Mouse (Mus musculus) cerebellum, postnatal 25 days (tissue): Measurements from ENCODE around the gene Snap91.

ENCODE experiments used
- DNase-seq, 2 experiments: peaks; one replicate each; pipeline ENCODE4 v3.0.0; 2021; ENCODE audit warnings: mixed read lengths in 2 of 2

Snap91 gene

DNA sequence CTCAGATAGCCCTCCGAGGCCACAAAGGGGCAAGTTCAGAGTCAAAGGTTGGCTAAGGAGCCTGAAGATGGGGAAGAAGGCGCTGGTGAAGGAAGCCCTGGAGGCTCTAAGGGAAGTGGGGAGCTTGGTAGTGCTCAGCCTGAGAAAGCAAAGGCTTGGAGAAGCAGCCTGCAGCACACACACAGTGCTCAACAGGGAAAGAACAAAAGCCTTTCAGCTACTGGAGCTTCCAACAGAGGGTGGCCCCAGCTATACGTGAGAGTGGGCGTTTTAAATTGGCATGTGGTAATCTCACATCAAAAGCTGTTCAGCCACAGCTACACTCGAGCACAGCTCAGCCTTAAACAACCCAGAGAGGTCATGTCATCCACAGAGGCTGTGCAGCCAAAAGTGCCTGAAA, 67.1 kb downstream of the Snap91 start:
- DNase-seq: no peak

DNA sequence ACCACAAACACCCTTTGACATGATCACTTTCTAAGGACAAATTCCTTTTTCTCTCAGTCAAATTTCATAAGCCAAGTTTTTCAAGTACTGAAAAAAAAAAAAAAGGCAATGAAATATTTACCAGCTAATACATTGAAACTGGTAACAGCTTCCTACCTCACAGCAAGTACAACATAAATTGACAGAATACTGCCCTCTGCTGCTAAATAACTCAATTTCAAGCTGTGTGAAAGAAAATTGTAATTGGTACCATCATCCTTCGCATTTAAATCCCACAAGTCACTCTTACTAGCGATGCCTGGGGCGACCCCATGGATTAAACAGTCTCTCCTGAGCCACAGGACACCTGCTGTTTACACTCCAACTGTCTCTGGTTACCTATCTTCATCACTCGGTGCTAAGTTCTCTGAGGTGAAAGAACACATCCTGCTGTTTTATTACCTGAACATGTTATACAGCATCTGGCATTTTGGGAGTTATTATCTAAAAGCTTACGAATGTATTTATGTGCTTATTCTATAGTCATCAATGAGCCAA, 69.7 kb downstream of the Snap91 start:
- DNase-seq: no peak

DNA sequence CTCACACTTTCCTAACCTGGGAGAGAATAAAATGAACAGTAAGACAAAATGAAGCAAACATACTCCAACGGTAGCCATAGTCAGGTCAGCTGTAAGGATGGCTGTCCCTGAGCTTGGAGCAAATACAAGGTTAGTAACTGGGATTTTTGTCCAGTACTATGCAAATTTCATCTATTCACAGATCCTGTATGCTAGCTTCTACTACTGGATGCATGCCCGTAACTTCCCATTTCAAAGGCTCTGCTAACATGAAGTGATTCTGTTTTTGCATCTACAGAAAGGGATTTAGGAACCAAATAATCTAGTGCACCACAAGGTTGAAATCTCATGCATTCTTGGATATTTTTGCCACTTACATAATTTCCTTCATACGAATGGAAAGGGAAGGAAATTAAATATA, 70.2 kb downstream of the Snap91 start:
- DNase-seq: no peak

DNA sequence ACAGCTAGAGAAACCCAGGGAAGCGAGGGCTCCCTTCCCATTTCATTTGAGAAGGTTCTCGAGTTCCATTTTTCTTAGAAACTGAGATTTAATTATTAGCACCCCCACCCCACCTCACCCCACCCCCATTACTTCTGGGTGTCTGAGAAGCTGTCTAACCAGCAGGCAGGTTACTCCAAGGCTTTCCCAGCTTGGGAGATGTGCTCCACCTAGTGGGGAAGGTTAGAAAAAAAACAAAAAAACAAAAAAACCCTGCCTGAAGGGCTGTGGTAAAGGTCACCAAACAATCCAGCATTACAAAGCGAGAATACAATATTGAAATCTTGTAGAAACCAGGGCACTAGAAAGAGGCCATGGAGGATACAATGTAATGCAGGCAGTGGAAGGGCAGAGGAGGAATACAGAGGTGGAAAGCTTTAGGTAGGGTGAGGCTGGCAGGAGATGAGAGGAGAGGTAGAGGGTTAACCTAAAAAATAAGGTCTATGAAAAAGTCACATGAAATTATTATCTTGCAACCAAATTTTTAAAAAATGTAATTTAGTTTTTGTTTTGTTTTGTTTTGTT, 79.8 kb downstream of the Snap91 start:
- peak; percentile 43 to 49 for DNase-seq

DNA sequence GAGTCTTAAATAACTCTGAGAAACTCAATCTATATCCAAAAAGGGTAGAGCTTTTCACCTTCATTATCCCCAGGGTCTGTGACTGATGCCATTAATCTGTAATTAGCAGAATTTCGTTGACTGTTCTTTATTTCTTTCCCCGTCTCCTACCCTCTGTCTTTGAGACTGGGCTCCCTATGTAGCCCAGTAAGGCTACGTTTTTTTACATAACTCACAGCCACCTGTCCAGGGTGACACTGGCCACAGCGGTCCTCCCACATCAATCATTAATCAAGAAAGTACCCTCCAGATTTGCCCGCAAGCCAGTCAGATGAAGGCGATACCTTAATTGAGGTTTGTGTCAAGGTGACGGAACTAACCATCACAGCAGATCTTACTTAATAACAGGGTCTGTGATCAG, 81.4 kb downstream of the Snap91 start:
- no peak for DNase-seq

DNA sequence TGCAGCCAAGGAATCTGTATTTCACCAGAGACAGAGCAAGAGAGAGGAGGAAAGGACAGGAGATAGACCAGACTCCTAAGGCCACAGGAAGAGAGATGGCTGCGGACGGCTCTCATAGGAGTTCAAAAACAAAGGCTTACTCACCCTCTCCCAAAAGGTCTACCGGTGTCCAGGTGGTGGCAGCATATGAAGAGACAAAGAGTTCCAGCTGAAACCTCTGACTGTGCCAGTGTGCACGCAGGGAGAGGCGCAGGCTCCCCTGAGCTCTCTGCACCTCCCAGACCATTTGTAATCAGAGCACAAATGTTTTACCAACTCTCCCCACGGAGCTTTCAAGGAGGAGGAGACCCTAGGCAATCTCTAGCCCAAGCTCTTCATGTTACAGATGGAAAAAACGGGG, 81.8 kb downstream of the Snap91 start:
- peak; percentile 32 to 48 for DNase-seq

DNA sequence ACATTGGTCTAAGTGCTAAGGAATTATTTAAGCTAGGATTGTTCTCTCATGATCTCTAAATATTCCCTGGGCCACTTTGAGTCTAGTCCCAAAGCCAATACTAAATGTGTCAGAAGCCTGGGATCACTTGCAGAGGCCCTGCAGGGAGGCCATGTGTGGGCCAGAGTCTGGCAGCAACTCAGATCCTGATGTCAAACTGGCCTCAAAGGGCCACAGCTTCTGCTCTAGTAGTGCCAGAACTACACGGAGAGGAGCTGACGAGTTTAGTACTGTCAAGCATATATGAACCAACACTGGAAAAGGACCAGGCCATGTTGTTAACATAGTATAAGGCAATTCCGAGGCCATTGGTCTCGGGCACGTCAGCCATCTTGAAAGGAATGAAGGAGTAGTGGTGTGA, 82.3 kb downstream of the Snap91 start:
- peak; percentile 64 to 66 for DNase-seq

DNA sequence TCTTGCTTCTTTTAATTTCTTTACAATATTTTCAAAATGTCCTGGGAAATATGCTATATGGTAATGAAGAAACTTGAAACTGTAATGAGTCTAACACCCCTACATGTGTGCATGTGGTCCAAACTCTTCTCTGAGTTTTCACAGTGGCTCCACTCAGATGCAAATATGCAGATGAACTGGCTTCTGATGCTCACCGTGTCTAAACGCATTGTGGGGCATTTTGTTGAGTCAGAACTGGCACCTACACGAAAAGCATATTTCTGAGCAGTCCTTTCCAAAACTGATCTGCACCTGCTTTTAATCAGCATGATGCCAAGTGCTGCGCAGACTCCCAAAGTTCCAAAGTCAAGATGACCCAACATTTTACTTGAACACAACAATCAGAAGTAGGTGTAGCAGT, 82.9 kb downstream of the Snap91 start:
- no peak for DNase-seq

DNA sequence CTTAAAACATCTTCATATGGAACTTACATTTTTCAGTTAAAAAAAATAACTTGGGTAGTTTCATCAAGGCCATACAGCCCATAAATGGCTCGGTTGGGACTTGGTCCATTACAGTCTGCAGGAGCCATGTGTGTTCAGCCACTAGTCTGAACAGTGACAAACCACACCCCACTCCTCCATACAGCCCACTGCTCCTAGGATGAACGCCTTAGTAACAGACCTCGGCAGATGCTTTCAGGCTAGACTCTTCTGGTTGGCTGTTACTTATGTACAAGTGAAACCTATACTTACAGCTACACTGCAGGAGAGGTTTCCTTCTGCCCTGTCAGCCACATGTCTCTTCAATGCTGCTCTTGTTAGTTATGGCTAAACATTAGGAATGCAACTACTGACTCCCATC, 85.2 kb downstream of the Snap91 start:
- DNase-seq: no peak

DNA sequence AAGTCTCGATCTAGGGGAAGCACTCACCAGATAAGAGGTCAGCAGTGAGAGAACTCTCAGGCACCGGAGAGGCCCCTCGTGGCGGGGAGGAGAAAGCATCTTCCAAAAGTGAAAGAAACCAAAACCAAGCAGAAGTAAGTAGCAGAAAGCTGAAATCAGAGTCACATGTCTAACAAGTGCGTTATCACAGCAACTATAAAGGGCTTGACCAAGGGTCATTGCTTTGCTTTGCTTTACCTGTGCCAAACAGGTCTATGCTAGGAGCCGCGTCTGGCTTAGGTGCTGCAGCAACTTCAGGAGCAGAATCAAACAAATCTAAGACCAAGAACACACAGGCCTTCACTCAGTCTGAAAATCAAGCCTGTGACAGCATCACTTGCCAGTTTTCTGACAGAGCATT, 88.5 kb downstream of the Snap91 start:
- DNase-seq: no peak

DNA sequence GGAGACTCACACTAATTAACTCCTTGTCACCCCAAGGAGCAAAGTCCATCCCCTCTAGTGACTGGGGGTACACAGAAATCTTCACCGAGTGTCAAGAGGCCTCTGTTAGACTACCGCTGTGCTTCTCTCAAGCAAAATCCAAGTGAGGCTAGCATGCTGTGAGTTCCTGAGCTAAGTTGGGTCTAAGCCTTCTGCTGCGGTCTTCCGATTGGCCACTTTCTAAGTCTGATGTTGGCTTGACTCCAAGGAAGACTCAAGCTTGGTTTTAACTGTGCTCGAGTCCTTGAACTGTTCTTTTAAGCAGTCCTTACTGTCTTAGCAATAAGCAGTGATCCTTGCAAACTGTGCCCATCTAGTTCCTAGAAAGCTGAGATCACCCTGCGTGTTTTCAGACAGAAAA, 91.3 kb downstream of the Snap91 start:
- no peak for DNase-seq

DNA sequence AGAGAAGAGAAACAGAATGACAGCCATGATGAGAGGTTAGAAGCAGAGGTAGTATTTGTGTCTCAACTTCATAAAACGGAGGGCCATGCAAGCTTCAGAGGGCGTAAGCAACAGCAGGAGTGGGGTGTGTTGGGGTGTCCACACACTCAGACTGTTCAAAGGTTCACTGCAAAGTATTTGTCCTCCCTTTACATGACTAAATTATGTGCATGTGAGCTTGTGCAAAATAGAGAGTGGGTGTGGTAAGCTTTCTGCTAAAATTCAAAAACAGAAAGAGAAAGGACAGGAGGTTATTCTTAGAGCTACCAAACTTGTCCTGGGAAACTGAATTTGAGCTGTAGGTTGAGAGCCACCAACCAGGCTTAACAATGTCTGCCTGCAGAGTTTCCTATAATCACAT, 97.6 kb downstream of the Snap91 start:
- DNase-seq: no peak

DNA sequence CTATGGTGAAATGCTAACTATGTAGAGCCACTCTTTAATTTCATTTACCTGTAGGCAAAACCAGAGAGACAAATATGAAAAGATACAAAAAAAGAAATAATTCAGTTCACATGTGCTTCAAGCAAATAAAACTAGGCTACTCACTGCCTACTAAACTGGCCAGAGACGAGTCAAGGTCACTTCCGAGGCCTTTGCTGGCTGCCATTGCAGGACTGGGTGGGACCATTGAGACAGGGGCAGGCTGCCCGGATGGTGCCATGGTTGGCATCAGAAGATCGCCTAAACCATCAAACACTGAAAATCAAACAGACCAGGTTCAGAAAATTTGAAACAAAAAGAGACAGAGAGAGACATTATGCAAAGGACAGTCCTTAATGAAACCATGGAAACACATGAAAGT, 99.0 kb downstream of the Snap91 start:
- no peak for DNase-seq

DNA sequence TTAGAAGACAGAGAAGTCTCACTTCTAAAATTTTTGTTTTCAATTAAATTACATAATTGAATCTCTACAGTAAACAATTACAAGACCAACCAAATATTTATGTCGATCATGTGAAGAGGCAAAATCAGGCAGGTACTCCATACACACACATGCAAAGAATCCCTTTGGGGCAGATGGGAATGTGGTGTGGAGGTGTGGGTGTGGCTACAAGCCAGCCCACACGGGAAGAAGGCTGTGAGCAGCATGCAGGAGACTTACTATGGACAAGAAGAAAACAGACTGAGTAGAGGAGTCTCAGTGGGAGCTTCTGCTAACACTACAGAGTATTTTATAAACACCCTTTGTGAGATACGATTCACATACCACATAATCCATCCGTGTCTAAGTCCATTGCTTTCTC, 102.2 kb downstream of the Snap91 start:
- no peak for DNase-seq

DNA sequence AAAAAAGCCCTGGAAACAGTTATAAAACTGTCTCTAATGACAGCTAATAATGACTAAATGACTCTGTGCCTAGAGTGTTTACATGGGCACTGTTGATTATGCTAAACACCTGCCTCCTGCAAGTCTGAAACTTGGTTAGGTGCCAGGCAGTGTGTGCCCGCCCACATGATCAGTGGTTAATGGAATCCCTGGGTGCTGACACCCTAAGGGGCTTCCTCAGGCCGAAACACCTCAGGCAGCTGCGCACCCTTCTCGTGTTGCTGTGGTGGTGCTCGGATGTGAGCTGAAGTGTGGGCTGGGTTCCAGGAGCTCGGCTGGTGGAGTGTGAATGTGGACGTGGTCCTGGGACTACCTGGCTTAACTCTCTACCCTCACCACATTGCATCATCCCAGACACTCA, 103.1 kb downstream of the Snap91 start:
- DNase-seq: peak in 1 of 2 experiments; percentile 29

DNA sequence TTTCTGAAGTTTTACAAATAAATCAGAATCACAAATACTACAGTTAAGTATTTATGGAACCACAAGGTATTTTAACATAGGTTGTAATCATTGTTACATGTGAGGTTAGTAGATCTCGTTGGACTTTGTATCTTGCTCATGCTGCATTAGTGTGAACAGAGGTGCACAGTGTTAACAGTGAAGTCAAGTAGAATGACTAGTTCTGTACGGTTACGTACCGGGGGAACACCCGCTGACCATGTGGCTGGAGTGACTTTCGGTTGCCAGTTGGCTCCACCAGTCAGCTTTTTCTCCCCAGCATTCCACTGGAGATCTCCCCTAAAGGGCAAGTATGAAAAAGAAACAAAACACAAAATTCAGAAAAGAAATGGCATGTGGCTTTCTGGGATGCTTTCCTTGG, 105.1 kb downstream of the Snap91 start:
- DNase-seq: no peak

DNA sequence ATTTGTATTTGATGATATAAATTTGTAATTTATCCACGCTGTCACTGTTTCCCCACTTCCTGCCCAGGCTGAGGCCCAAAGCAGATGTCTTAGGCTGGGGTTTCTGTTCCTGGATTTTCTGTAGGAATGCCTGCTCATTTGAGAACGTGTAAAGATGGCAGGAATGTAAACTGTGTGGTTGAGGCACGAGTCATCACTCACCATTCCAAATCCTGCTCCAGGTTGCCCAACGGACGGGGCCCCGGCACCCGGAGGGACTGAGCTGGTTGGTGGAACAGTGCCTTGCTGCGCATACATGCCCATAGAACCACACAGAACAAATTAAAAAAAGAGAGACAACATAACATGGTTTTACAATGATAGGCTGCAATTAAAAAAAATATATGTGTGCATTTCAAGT, 106.5 kb downstream of the Snap91 start:
- no peak for DNase-seq

DNA sequence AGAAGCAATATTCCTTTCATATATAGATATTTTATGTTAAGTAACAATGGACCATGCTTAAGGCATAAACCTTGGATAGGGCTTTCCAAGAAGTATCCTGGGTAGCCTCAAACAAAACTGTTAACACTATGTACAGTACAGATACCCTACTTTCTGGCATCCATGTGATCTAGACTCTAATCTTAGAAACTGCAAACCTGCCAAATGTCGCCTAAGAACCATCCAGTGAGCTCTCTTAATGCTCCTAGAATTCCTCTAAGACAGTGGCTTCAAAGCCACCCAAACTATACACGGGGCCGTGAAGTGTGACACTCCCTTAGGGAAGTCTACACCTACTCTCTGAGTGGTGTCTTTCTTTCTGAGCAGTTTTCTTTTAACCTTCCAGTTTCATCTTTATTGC, 107.6 kb downstream of the Snap91 start:
- no peak for DNase-seq

DNA sequence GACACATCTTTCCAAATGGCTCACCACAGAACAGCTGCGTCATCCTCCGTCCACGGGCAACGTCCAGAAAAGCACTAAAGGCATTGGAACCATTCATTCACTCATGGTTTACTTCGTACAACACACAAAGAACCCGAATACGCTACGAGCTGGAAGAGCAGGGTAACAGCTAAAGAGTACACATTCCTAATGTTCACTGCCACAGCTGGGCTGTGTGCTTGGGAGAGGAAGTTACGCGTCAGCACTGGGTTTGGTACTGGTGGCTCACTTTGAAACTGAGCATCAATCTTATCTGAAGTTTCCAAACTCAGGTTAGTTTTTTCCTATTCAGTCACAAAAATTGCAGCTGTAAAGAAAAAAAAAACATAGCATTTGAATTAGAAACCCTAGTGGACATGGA, 113.5 kb downstream of the Snap91 start:
- DNase-seq: no peak

DNA sequence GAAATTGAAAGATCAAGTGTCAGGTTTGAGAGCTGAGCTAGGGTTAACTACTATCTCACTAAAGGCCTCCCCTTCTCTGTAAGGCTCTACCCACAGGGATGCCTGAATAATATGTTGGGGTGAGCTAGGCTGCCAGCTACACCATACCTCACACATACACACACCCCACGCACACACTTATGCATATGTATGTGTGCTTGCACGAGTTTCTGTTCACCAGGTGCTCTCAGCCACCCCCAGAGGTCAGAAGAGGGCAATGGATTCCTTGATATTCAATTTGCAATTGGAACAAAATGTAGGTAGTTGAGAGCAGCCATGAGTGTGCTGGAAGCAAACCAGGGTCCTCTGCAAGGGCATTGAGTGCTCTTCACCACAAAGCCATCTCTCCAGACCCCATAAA, 116.5 kb downstream of the Snap91 start:
- no peak for DNase-seq

DNA sequence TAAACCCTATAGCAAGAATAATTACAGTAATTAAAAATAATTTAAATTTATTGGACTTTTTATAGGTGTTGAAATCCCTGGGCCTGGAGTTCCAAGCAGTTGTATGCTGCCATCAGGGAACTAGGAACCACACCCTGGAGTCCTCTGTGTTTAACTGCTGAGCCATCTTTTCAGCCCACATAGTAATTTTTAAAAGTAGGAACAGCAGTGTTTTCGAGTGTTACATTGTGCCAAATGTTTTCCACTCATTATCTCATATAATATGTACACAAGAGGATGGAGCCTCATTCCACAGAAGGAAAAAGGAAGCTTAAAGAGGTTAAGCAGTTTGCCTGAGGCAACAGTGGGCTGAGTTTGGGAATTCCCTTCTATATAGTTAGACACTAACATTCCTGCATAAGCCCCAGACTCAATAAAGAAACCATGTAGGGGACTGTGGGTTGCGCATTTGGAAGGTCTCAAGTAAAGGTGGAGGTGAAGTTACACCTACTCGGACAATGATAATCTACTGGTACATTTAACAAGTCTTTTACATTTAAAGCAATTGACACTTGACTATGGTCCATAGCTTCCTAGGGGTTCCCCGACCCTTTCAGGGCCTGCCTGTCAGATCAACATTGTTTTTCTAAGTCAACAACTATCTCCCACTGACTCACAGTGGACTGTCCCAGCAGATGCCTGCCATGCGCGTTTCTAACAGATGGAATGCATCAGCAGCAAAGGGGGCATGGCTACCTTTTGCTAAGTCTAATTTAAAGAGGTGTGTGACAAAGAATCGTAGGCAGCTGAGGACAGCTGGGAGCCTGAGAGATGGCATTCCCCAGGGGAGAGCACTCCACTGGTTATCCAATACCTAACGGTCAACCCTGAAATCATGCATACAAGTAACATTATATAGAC, 117.7 kb downstream of the Snap91 start:
- no peak for DNase-seq

DNA sequence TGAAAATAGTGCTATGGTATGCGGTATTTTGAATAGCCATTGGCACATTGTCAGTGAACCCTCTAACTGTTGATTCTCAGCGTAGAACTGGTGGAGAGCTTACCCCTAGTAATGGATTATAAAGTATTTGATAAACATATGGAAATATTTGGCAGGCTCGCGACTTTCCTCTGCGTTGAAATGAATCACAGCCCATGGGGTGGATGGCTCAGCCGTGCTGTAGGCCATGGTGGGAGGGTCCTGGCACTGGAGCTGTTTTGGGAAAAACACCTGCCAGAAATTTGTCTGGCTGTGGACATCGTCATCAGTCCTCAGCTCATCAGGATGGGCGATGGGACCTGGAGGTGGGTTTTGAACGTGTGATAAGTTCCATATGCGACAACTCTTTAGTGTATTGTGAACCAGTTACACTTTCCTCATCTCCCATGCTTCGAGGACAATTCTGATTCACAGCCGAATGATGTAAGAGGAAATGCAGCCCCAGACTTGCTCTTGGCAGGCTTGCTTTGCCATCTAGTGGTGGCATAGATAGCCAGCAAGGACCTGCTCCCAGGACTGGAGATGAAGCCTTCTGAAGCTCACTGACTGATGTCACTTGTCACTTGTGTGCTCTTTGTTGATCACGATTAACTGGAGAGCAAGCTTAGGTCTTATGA, 134.4 kb downstream of the Snap91 start:
- DNase-seq: peak; percentile 64 to 77

DNA sequence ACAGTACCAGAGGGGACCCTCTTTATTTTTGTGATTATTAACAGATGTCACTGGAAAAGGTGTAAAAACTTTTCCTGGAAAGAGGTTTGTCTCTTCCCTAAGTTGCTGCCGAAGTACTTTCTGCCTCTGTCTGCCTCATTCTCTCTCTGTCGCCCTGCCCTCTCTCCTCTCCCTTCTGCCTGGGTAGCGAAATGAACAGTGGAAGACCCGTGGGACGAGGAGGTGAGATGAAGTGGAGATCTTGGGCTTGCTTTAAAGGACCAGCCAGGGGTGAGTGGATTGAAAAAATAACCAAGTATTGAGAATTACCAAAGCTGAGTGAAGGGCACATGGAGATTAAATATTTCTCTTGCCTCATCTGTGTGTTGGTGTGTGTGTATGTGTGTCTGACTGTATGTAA, 136.4 kb downstream of the Snap91 start:
- DNase-seq: no peak
